Mouse (Mus musculus) adrenal gland, adult 10 weeks (tissue): ENCODE data around the gene Pigm. TPM values are rescaled to one million over a fixed set of nuclear protein-coding genes. Genes with fewer than 3 reads are reported as not detected.

Experiments
- polyA plus RNA-seq: library from polyadenylated mRNA; stranded (reverse); fragments of 350-450 nt; fragmentation: Illumina TruSeq; extraction: RNeasy Lipid Tissue Mini Kit (QIAGEN cat#74804); gene quantifications from one replicate; pipeline ENCODE4 v1.2.3, GENCODE M21; 2014; ENCODE audit warnings: low read depth, low replicate concordance

The Pigm gene
- 19.5 TPM for polyA plus RNA-seq

GRCm38 (mm10) chr1:172376198-172376667 lies at the start of gene Pigm:
TSS of gene Pigm (plus strand) at chr1:172376546.

GRCm38 (mm10) chr1:172329131-172329530 lies 47.2 kb upstream of the Pigm start, which contains the start of gene Kcnj9:
TSS of gene Kcnj9 (minus strand) at chr1:172329318.

GRCm38 (mm10) chr1:172340729-172341321 lies 35.5 kb upstream of the Pigm start, which contains the start of gene Kcnj10:
TSS of gene Kcnj10 (plus strand) at chr1:172341210.

Other genes starting within 250 kb of the Pigm start
- 83.5 TPM for gene Pex19, start 249.8 kb upstream of the Pigm start, polyA plus RNA-seq
- gene Dcaf8, start 228.5 kb upstream of the Pigm start, polyA plus RNA-seq: 119 TPM
- 64.1 TPM for gene Pea15a, start 169.7 kb upstream of the Pigm start, polyA plus RNA-seq
- gene Casq1, start 156.7 kb upstream of the Pigm start, polyA plus RNA-seq: 7.2 TPM
- 2.6 TPM for gene Atp1a4, start 118.1 kb upstream of the Pigm start, polyA plus RNA-seq
- 1.0 TPM for gene Igsf8, start 114.9 kb upstream of the Pigm start, polyA plus RNA-seq
- gene Atp1a2, start 78.5 kb upstream of the Pigm start, polyA plus RNA-seq: 29.0 TPM
- not detected for gene Kcnj9, start 47.2 kb upstream of the Pigm start, polyA plus RNA-seq
- gene Kcnj10, start 35.3 kb upstream of the Pigm start, polyA plus RNA-seq: 2.2 TPM
- gene Slamf9, start 98.8 kb downstream of the Pigm start, polyA plus RNA-seq: 3.6 TPM
- gene Igsf9, start 105.2 kb downstream of the Pigm start, polyA plus RNA-seq: not detected
- gene Tagln2, start 123.5 kb downstream of the Pigm start, polyA plus RNA-seq: 30.3 TPM
- not detected for gene Cfap45, start 144.3 kb downstream of the Pigm start, polyA plus RNA-seq
- not detected for gene Vsig8, start 179.4 kb downstream of the Pigm start, polyA plus RNA-seq
- gene Slamf8, start 214.0 kb downstream of the Pigm start, polyA plus RNA-seq: not detected
- gene Fcrl6, start 226.0 kb downstream of the Pigm start, polyA plus RNA-seq: not detected